Mouse (Mus musculus) lung, adult 2 months (tissue): ENCODE data around the gene Arrdc3.

Experiments
- CTCF ChIP-seq: fragments of 200-500 bp; IDR thresholded peaks from 2 replicates; pipeline ENCODE4 v1.5.1; 2011; ENCODE audit warnings: mild to moderate bottlenecking, low read length, control low read depth; ENCODE audit not compliant: insufficient read depth
- POLR2A ChIP-seq: fragments of 200-500 bp; IDR thresholded peaks from 2 replicates; pipeline ENCODE4 v1.6.1; 2011; ENCODE audit warnings: low read depth, mild to moderate bottlenecking, control low read depth, low read length, borderline replicate concordance; ENCODE audit errors: extremely low read depth

- no peak for TF ChIP-seq CTCF
- TF ChIP-seq POLR2A, result no peak
Measured at GRCm38 (mm10) chr13:80902796-80903195, 19.6 kb downstream of the Arrdc3 start.
